Mouse (Mus musculus) intestine, postnatal 0 days (tissue): ENCODE data around the gene St6gal1. TPM values are rescaled to one million over a fixed set of nuclear protein-coding genes. Genes with fewer than 3 reads are reported as not detected.

Source experiments
- ATAC-seq: fragments of 200-750 bp; cut with Nextera tagmentation; 2 replicates; pipeline ENCODE4 v1.8.0; 2017; ENCODE audit warnings: mild to moderate bottlenecking, moderate TSS enrichment, moderate library complexity
- H3K27ac ChIP-seq: fragments of 300-500 bp; sonication (generic); 2 replicates; pipeline ENCODE4 v1.5.1; 2014; ENCODE audit warnings: mild to moderate bottlenecking, low read depth, low read length, moderate library complexity
- H3K27me3 ChIP-seq: fragments of 300-500 bp; sonication (generic); replicated peaks from 2 replicates; pipeline ENCODE4 v1.6.1; 2014; ENCODE audit warnings: low read length, mixed read lengths; ENCODE audit not compliant: control insufficient read depth, insufficient read depth
- H3K36me3 ChIP-seq: fragments of 300-500 bp; sonication (generic); 2 replicates; pipeline ENCODE4 v1.6.1; 2014; ENCODE audit warnings: mild to moderate bottlenecking, moderate library complexity; ENCODE audit not compliant: control insufficient read depth, insufficient read depth
- H3K4me1 ChIP-seq: fragments of 300-500 bp; sonication (generic); replicated peaks from 2 replicates; pipeline ENCODE4 v1.6.1; 2014; ENCODE audit warnings: antibody characterized with exemption, low read length, mixed read lengths; ENCODE audit not compliant: control insufficient read depth, insufficient read depth
- H3K4me2 ChIP-seq: fragments of 300-500 bp; sonication (generic); replicated peaks from 2 replicates; pipeline ENCODE4 v1.6.1; 2014; ENCODE audit warnings: low read depth, mild to moderate bottlenecking, moderate library complexity
- H3K4me3 ChIP-seq: fragments of 300-500 bp; sonication (generic); 2 replicates; pipeline ENCODE4 v1.5.1; 2014; ENCODE audit warnings: low read depth, low read length
- H3K9ac ChIP-seq: fragments of 300-500 bp; sonication (generic); 2 replicates; pipeline ENCODE4 v1.6.1; 2014; ENCODE audit warnings: mild to moderate bottlenecking, low read depth, low read length
- H3K9me3 ChIP-seq: fragments of 300-500 bp; sonication (generic); 2 replicates; pipeline ENCODE4 v1.6.1; 2016; ENCODE audit warnings: mixed run types; ENCODE audit not compliant: control insufficient read depth
- CTCF ChIP-seq: sonication (generic); IDR thresholded peaks from 2 replicates; pipeline ENCODE4 v1.5.1; 2016; ENCODE audit warnings: low read depth, mild to moderate bottlenecking, control low read depth, antibody characterized with exemption, moderate library complexity
- WGBS: fragments of 180-500 bp; shearing (Covaris S2); extraction: QIAGEN DNeasy Blood & Tissue Kit; methylation state at CpG from one replicate; pipeline ENCODE4 v1.1.7; 2014; 5-methylcytosine and 5-hydroxymethylcytosine counted together
- polyA plus RNA-seq: library from polyadenylated mRNA; unstranded; fragments of >200 nt; fragmentation: Nextera tagmentation; extraction: Ambion mirVana; gene quantifications from 2 replicates; pipeline ENCODE4 v1.2.1, GENCODE M21; 2015

Gene St6gal1
- polyA plus RNA-seq, 1 experiment from 2014 or later, result 6.8 TPM

GRCm38 (mm10) chr16:23240950-23241259 lies 16.4 kb downstream of the St6gal1 start:
- Histone ChIP-seq H3K9ac (no peak overlapping the region), H3K4me1 (peaks cover 4% of the 10 kb centered on the region; the same call in 1 of the 2 replicates), H3K4me3 (no peak overlapping the region), H3K36me3 (no peaks in the 10 kb centered on the region), H3K4me2 (0 out of 2 replicates have a peak overlapping the region, but pooled peaks have one; percentile 9), H3K27ac (no peak overlapping the region), H3K9me3 (no peaks in the 10 kb centered on the region), H3K27me3 (no peaks in the 10 kb centered on the region)
- no peak for ATAC-seq
- 63% methylated on average over 5 of the region's 5 CpGs for WGBS
- TF ChIP-seq CTCF, result no peak

GRCm38 (mm10) chr16:23243726-23244425 lies 19.3 kb downstream of the St6gal1 start:
- Histone ChIP-seq H3K9ac (no peak overlapping the region), H3K4me2 (no peak overlapping the region), H3K4me1 (peaks cover 4% of the 10 kb centered on the region; the same call in 1 of the 2 replicates), H3K9me3 (no peaks in the 10 kb centered on the region), H3K4me3 (no peak overlapping the region), H3K27ac (no peak overlapping the region), H3K27me3 (no peaks in the 10 kb centered on the region), H3K36me3 (no peaks in the 10 kb centered on the region)
- WGBS, result 90% methylated on average over 5 of the region's 5 CpGs
- ATAC-seq, result no peak
- TF ChIP-seq CTCF, result no peak

GRCm38 (mm10) chr16:23244486-23244885 lies 19.9 kb downstream of the St6gal1 start:
- Histone ChIP-seq H3K4me1 (peaks cover 4% of the 10 kb centered on the region; the same call in 1 of the 2 replicates), H3K4me3 (no peak overlapping the region), H3K9ac (no peak overlapping the region), H3K27ac (no peak overlapping the region), H3K27me3 (no peaks in the 10 kb centered on the region), H3K9me3 (no peaks in the 10 kb centered on the region), H3K36me3 (no peaks in the 10 kb centered on the region), H3K4me2 (no peak overlapping the region)
- no peak for ATAC-seq
- no peak for TF ChIP-seq CTCF
- 90% methylated on average over 7 of the region's 7 CpGs for WGBS

- ATAC-seq, result no peak
- TF ChIP-seq CTCF, result no peak
- H3K4me2 ChIP-seq, result no peak overlapping the region
- H3K4me1 ChIP-seq, result no peaks in the 10 kb centered on the region
- H3K27ac ChIP-seq, result no peak overlapping the region
- no peaks in the 10 kb centered on the region for H3K27me3 ChIP-seq
- no peak overlapping the region for H3K4me3 ChIP-seq
- 60% methylated on average over 4 of the region's 4 CpGs for WGBS
- no peak overlapping the region for H3K9ac ChIP-seq
- H3K36me3 ChIP-seq, result no peaks in the 10 kb centered on the region
- no peaks in the 10 kb centered on the region for H3K9me3 ChIP-seq
Measured at GRCm38 (mm10) chr16:23249285-23249684, 24.7 kb downstream of the St6gal1 start.

- Histone ChIP-seq H3K36me3 (no peaks in the 10 kb centered on the region), H3K27ac (no peak overlapping the region), H3K9me3 (no peaks in the 10 kb centered on the region), H3K4me1 (no peaks in the 10 kb centered on the region), H3K27me3 (no peaks in the 10 kb centered on the region), H3K4me3 (no peak overlapping the region), H3K9ac (no peak overlapping the region), H3K4me2 (no peak overlapping the region)
- no peak for ATAC-seq
- TF ChIP-seq CTCF, result no peak
- 60% methylated on average over 6 of the region's 6 CpGs for WGBS
Measured at GRCm38 (mm10) chr16:23249762-23250161, 25.2 kb downstream of the St6gal1 start.

- 57% methylated on average over 15 of the region's 15 CpGs for WGBS
- Histone ChIP-seq H3K9ac (no peak overlapping the region), H3K27ac (no peak overlapping the region), H3K36me3 (no peaks in the 10 kb centered on the region), H3K4me3 (no peak overlapping the region), H3K4me1 (no peaks in the 10 kb centered on the region), H3K27me3 (no peaks in the 10 kb centered on the region), H3K4me2 (no peak overlapping the region), H3K9me3 (no peaks in the 10 kb centered on the region)
- no peak for TF ChIP-seq CTCF
- ATAC-seq, result no peak
Measured at GRCm38 (mm10) chr16:23250556-23251444, 26.3 kb downstream of the St6gal1 start.
